29 mouse cellular contexts compared by ENCODE assay signal in genomic region chr2:164593494-164593893, GRCm38 (mm10). TPM values are rescaled to one million over a fixed set of nuclear protein-coding genes. Genes with fewer than 3 reads are reported as not detected.
DNase-seq lines count a peak whose midpoint lies in the region; TF ChIP-seq lines count a peak whose summit lies in the region.
"Had no signal": no experiment of that assay in that cellular context is flagged by ENCODE, and none has a peak within 500 bp of the region (broad histone marks: within the 10 kb centered on the region; RNA-seq: fewer than 3 reads in every experiment).

Gene Eppin, minus strand, starts transcription at chr2:164593594.

- peak; percentile 31 to 47 for DNase-seq in adrenal gland, adult (ENCODE audit: inconsistent age in 2 of 2, low spot score in 1 of 2)
- DNase-seq in adrenal gland, postnatal 25 days = no peak
- DNase-seq in testis, postnatal 10 days (ENCODE audit: low spot score) = no peak
- no peak for DNase-seq in gonadal fat pad, adult 2 months (ENCODE audit: low read depth)
- peak; percentile 74 for DNase-seq in testis, postnatal 14 days (ENCODE audit: low spot score)
- no peak for DNase-seq in frontal cortex, postnatal 14 days (ENCODE audit: low spot score in 2 of 2)
- no peak for DNase-seq in spleen, postnatal 4 days (ENCODE audit: low spot score in 2 of 2)
- DNase-seq: adrenal gland, adult 2 months; adrenal gland, adult 8-10 months; adrenal gland, postnatal 10 days; adrenal gland, postnatal 36 days; B cell, adult 2 months; cerebellum, adult 11 months; cerebellum, adult 11-12 months; cerebellum, adult 18-20 months; cerebellum, adult 2 months had no signal

- H3K4me1 ChIP-seq in testis, adult 2 months (ENCODE audit: control insufficient read depth, insufficient read depth, low read length) = peaks cover 13% of the 10 kb centered on the region

- TF ChIP-seq CTCF in testis, adult 2 months (IDR thresholded peaks at IDR 0.05; ENCODE audit: control insufficient read depth, insufficient read depth, insufficient replicate concordance, low read depth, low read length) = no peak

- peak within 1 kb of the TSS; percentile 83 for H3K27ac ChIP-seq in testis, adult 2 months (ENCODE audit: control insufficient read depth, insufficient read depth, low read depth, low read length)

- no peak within 1 kb of the TSS for H3K4me3 ChIP-seq in testis, adult 2 months (ENCODE audit: control insufficient read depth, low read depth, low read length)

- H3K27me3 ChIP-seq in testis, adult 2 months (ENCODE audit: control insufficient read depth, insufficient read depth, low read length) = no peaks in the 10 kb centered on the region

- no peaks in the 10 kb centered on the region for H3K36me3 ChIP-seq in testis, adult 2 months (ENCODE audit: control insufficient read depth, insufficient read depth, low read length)
- H3K36me3 ChIP-seq: G1E had no signal

- no peak for TF ChIP-seq POLR2A in testis, adult 2 months (IDR thresholded peaks at IDR 0.05; ENCODE audit: control insufficient read depth, low read depth, low read length)

RNA-seq across cellular contexts. Expression of gene Eppin, which starts in this region (rescaled TPM):
- total RNA-seq in adrenal gland, postnatal 25 days (2021) = not detected in 2 replicates
- 52.4 and 70.8 TPM in 2 replicates for polyA plus RNA-seq in testis, adult 2 months (2012; rRNA removed)
- polyA plus RNA-seq in gonadal fat pad, adult 2 months (2012; rRNA removed) = 211 and 222 TPM in 2 replicates
- total RNA-seq: adrenal gland, adult 18-20 months; adrenal gland, adult 2 months; adrenal gland, adult 8-10 months; adrenal gland, postnatal 10 days; adrenal gland, postnatal 14 days; adrenal gland, postnatal 36 days; adrenal gland, postnatal 4 days; CH12.LX; ES-E14; G1E; MEL had no signal
- polyA plus RNA-seq: activated CD4-positive, CD25-positive, alpha-beta regulatory T cell, adult 4 months; adrenal gland, adult 2 months; brain, embryonic 14.5 days; C2C12; CD4-positive, CD25-positive, alpha-beta regulatory T cell, adult 4 months; cerebellum, adult 2 months; G1E; Patski had no signal

Comparison
In these comparisons a context has a peak if more than half of its experiments do, and no peak if none do; other contexts are left out.
1. DNase-seq: peak in adrenal gland, adult (2 of 2) and testis, postnatal 14 days (single experiment); none in adrenal gland, postnatal 25 days (single experiment), testis, postnatal 10 days (single experiment), gonadal fat pad, adult 2 months (single experiment), frontal cortex, postnatal 14 days (0 of 2) and spleen, postnatal 4 days (0 of 2).